Mouse (Mus musculus) 3T3-L1 (cell line): ENCODE results near the gene Sema3a.
A peak's percentile ranks its signal among the peaks of the same experiment; 100 is the strongest.
"Not testable (repeated sequence)": the region's sequence is repeated elsewhere in the genome, so short reads cannot be mapped to it uniquely, and the experiment has no call there.

ENCODE experiments used
- DNase-seq: peaks from one replicate; pipeline ENCODE4 v3.0.0-alpha.2; 2015; ENCODE audit warnings: low read depth, low spot score

The Sema3a gene

DNA sequence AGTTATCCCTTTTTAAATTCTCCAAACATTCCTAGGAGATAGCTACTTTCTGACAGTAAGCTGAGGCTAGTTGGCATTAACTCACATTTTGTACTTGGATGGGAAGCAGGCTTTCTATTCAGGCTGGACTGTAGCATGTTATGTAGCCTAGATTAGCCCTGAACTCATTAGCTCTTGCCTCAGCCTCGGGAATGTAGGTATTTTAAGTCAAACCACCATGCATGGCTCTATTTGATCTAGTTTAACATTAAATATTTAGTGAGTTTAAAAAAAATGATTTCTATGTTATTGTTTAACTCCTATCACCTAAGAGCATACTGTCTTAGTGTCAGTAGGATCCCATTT, 423.0 kb downstream of the Sema3a start:
- peak; percentile 25 for DNase-seq

- no peak for DNase-seq
Observed at GRCm38 (mm10) chr5:13549080-13549479, 423.9 kb downstream of the Sema3a start.

GRCm38 (mm10) chr5:13550953-13551352, 425.7 kb downstream of the Sema3a start:
- no peak for DNase-seq

GRCm38 (mm10) chr5:13557257-13557656, 432.0 kb downstream of the Sema3a start:
- DNase-seq = no peak

DNA sequence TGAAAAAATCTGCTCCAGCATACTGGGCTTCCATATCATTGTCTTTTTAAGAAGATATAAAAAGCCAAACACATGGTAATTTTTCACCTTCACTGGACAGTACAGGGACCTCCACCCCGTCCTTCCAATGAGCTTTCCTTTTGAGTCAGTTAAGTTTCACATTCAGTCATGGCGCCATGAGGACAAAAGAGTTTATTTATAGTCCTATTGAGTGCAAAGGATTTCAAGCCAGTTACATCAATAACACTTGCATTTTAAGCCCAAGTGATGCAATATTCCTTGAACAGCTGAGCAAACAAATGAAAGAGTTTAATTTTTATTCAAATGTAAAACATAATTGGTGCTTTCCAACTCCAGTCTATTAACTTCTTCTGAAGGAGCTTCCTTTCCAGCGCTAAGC, 448.7 kb downstream of the Sema3a start:
- DNase-seq = peak; percentile 9

GRCm38 (mm10) chr5:13579123-13579522, 453.9 kb downstream of the Sema3a start:
- DNase-seq = no peak

DNA sequence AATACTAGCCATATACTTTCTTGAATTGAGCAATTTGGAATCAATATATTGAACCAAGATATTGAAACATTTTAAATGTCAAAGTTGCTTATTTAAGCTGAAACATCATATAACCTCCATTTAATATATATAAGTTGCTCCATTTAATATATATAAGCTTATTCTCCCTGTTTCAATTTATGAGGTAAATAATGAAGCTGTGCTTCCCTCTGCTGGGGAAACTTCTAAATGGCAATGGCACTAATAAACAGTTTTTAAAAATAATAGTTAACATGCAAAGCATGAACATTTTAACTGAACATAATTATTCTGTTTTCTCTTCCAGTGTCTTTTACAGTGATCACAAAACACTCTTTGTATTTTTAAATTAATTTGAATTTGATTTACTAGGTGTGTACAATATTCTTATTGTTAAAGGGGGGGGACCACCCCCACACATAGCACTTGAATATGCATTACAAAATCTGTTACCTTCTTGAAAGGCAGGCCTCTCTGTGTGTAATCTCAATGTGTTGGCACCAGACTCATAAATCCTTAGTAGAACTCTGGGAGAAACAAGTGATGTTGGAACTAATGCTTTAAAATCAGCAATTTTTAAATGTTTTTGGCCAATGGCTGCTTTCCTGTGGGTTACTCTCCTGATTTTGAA, 460.5 kb downstream of the Sema3a start:
- peak; percentile 70 for DNase-seq

GRCm38 (mm10) chr5:13594422-13594821, 469.2 kb downstream of the Sema3a start:
- no peak for DNase-seq

GRCm38 (mm10) chr5:13611631-13612030, 486.4 kb downstream of the Sema3a start:
- DNase-seq = no peak

DNA sequence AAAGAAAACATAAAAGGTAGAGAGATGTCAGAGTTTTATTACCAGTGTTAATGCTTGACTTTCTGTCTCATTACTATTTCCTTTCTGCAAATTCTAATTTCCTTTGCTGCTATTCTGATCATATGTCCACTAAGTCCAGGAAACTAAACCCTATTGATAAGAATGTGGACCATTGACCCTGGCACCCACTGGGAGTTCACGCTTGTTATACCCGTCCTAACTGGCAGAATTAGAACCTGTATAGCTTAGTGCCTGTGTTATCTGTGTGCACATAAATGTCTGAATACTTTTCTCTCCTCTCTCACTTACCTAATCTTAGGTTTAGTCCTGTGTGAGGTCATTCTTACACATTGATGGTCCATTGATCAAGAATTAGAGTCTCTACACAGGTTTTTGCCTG, 486.9 kb downstream of the Sema3a start:
- DNase-seq = no peak

DNA sequence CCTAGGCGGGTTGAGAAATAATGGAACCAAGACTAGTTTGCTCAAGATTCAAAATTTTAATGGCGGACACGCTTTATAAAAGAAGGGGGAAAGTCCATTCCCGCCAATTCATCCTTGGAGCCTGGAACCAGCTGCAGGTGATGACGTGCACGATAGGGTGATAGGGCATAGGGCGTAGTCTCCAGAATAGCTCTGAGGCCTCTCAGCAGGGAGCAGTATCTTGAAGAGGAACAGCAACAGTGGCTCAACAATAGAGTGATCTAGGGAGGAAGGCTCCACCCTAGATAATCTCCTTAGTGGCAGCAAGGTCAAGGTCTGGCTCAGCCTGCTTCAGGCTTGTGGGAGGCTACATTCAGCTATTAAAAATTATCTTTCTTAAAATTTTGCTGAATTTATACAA, 489.4 kb downstream of the Sema3a start:
- not testable (repeated sequence) for DNase-seq

GRCm38 (mm10) chr5:13615907-13616306, 490.7 kb downstream of the Sema3a start:
- DNase-seq = no peak

DNA sequence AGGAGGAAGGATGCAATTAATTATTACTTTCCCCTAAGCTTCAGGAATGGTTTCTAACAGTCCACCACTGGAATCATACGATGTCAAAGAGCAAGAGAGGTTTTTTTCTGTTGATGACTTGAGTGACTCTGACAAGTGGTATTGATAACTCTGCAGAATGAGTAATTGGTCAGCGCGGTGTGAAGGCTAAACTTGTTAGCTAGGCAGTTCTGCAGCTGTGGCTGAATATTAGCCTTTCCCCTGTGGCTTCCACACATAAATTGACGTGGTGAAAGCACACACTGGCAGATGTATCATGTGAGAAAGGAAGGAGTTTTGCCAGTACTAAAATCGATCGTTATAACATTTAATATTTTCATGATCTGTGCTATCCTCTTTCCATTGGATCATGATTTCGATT, 497.4 kb downstream of the Sema3a start:
- DNase-seq = no peak

GRCm38 (mm10) chr5:13624754-13625153, 499.5 kb downstream of the Sema3a start:
- no peak for DNase-seq

DNA sequence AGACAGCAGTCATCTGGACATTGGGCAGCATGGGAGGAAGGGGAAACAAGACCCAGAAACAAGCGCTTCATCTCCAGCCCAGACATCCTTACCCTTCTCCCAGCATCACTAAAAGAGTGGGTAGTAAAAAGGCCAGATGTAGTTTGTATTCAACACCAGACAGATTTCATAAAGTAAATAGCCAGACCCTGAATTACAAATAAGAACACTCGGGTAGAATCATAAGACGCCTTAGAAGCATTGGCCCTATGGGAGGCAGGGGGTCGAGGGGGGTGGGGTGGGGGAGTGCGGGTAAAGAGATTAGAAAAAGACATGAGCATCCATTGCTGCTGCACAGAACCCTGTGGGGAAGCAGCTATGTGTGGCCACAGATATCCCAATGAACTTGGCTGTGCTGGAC, 500.9 kb downstream of the Sema3a start:
- DNase-seq = no peak

GRCm38 (mm10) chr5:13628606-13629311, 503.5 kb downstream of the Sema3a start:
- DNase-seq = peak; percentile 94

DNA sequence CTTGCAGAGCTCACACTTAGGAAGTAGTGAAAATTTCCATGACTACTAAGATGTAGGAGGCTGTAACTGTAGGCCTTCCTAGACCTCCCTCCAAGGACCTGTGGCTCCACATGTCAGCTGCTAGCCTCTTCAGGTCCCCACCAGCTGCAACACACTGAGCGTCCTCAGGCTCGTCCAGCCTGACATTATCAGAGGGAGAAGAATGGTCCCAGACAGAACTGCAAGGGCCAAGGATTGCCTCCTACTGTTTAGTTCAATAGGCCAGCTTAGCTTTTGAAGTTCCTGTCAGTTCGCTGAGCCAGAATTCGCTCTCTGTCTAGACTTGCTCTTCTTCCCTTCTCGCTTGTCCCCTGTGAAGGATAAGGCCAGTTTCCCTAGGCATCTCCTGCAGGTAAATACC, 504.7 kb downstream of the Sema3a start:
- no peak for DNase-seq

DNA sequence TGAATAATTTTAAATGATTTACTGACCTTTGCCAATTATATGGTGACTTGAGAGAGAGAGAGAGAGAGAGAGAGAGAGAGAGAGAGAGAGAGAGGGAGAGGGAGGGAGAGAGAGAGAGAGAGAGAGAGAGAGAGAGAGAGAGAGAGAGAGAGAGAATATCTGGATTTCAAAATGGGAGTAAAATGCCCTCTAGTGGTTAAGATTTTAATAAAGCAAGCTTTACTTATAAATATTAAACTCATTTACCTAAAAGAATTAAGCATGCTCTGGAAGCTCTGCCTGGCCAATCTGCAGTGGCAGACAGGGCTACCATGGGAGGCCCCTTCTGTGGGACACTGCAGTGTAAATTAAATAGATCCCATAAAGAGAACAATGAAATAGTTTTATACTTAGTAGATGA, 505.5 kb downstream of the Sema3a start:
- peak; percentile 49 for DNase-seq

- no peak for DNase-seq
Observed at GRCm38 (mm10) chr5:13636237-13636636, 511.0 kb downstream of the Sema3a start.
